Mouse (Mus musculus): ENCODE data around the gene Gxylt1. TPM values are rescaled to one million over a fixed set of nuclear protein-coding genes. Genes with fewer than 3 reads are reported as not detected.

Gxylt1 gene
- polyA plus RNA-seq, 1 experiment, result 39.1 TPM

GRCm38 (mm10) chr15:93266361-93266760, 8.6 kb downstream of the Gxylt1 start:
- Histone ChIP-seq H3K27ac (ENCODE audit: insufficient read depth, low read length) (no peak overlapping the region), H3K9me3 (replicated peaks; ENCODE audit: control insufficient read depth, insufficient read depth, low read length, poor library complexity, severe bottlenecking) (no peaks in the 10 kb centered on the region), H3K9ac (ENCODE audit: low read depth, poor library complexity, severe bottlenecking) (no peak overlapping the region), H3K4me3 (ENCODE audit: low read depth, low read length) (no peak overlapping the region), H3K27me3 (ENCODE audit: control insufficient read depth, insufficient read depth, low read length, poor library complexity, severe bottlenecking) (no peaks in the 10 kb centered on the region), H3K4me1 (ENCODE audit: control insufficient read depth, insufficient read depth, low read length) (no peaks in the 10 kb centered on the region), H3K36me3 (ENCODE audit: control insufficient read depth, insufficient read depth, low read length, poor library complexity, severe bottlenecking) (no peaks in the 10 kb centered on the region)
- TF ChIP-seq POLR2A (IDR thresholded peaks at IDR 0.05; ENCODE audit: insufficient read depth, low read length) (no peak), EP300 (IDR thresholded peaks at IDR 0.05; ENCODE audit: insufficient read depth, low read depth, low read length) (no peak), CTCF (IDR thresholded peaks at IDR 0.05; ENCODE audit: low read depth, low read length) (no peak)

- H3K27me3 ChIP-seq (ENCODE audit: control insufficient read depth, insufficient read depth, low read length, poor library complexity, severe bottlenecking), result no peaks in the 10 kb centered on the region
- H3K27ac ChIP-seq (ENCODE audit: insufficient read depth, low read length), result no peak overlapping the region
- H3K9me3 ChIP-seq (replicated peaks; ENCODE audit: control insufficient read depth, insufficient read depth, low read length, poor library complexity, severe bottlenecking), result no peaks in the 10 kb centered on the region
- H3K36me3 ChIP-seq (ENCODE audit: control insufficient read depth, insufficient read depth, low read length, poor library complexity, severe bottlenecking), result no peaks in the 10 kb centered on the region
- TF ChIP-seq POLR2A (IDR thresholded peaks at IDR 0.05; ENCODE audit: insufficient read depth, low read length) (no peak), CTCF (IDR thresholded peaks at IDR 0.05; ENCODE audit: low read depth, low read length) (no peak), EP300 (IDR thresholded peaks at IDR 0.05; ENCODE audit: insufficient read depth, low read depth, low read length) (no peak)
- no peak overlapping the region for H3K4me3 ChIP-seq (ENCODE audit: low read depth, low read length)
- no peak overlapping the region for H3K9ac ChIP-seq (ENCODE audit: low read depth, poor library complexity, severe bottlenecking)
- no peaks in the 10 kb centered on the region for H3K4me1 ChIP-seq (ENCODE audit: control insufficient read depth, insufficient read depth, low read length)
Measured at GRCm38 (mm10) chr15:93265728-93266127, 9.3 kb downstream of the Gxylt1 start.

- Histone ChIP-seq H3K9me3 (replicated peaks; ENCODE audit: control insufficient read depth, insufficient read depth, low read length, poor library complexity, severe bottlenecking) (no peaks in the 10 kb centered on the region), H3K27ac (ENCODE audit: insufficient read depth, low read length) (no peak overlapping the region), H3K9ac (ENCODE audit: low read depth, poor library complexity, severe bottlenecking) (no peak overlapping the region), H3K4me1 (ENCODE audit: control insufficient read depth, insufficient read depth, low read length) (no peaks in the 10 kb centered on the region), H3K4me3 (ENCODE audit: low read depth, low read length) (no peak overlapping the region), H3K36me3 (ENCODE audit: control insufficient read depth, insufficient read depth, low read length, poor library complexity, severe bottlenecking) (no peaks in the 10 kb centered on the region), H3K27me3 (ENCODE audit: control insufficient read depth, insufficient read depth, low read length, poor library complexity, severe bottlenecking) (no peaks in the 10 kb centered on the region)
- no peak for TF ChIP-seq CTCF (IDR thresholded peaks at IDR 0.05; ENCODE audit: low read depth, low read length)
- TF ChIP-seq POLR2A (IDR thresholded peaks at IDR 0.05; ENCODE audit: insufficient read depth, low read length), result no peak
- no peak for TF ChIP-seq EP300 (IDR thresholded peaks at IDR 0.05; ENCODE audit: insufficient read depth, low read depth, low read length)
Measured at GRCm38 (mm10) chr15:93265231-93265630, 9.7 kb downstream of the Gxylt1 start.

- Histone ChIP-seq H3K9ac (ENCODE audit: low read depth, poor library complexity, severe bottlenecking) (no peak overlapping the region), H3K9me3 (replicated peaks; ENCODE audit: control insufficient read depth, insufficient read depth, low read length, poor library complexity, severe bottlenecking) (no peaks in the 10 kb centered on the region), H3K27me3 (ENCODE audit: control insufficient read depth, insufficient read depth, low read length, poor library complexity, severe bottlenecking) (no peaks in the 10 kb centered on the region), H3K4me3 (ENCODE audit: low read depth, low read length) (no peak overlapping the region), H3K27ac (ENCODE audit: insufficient read depth, low read length) (no peak overlapping the region), H3K4me1 (ENCODE audit: control insufficient read depth, insufficient read depth, low read length) (no peaks in the 10 kb centered on the region), H3K36me3 (ENCODE audit: control insufficient read depth, insufficient read depth, low read length, poor library complexity, severe bottlenecking) (no peaks in the 10 kb centered on the region)
- no peak for TF ChIP-seq POLR2A (IDR thresholded peaks at IDR 0.05; ENCODE audit: insufficient read depth, low read length)
- no peak for TF ChIP-seq EP300 (IDR thresholded peaks at IDR 0.05; ENCODE audit: insufficient read depth, low read depth, low read length)
- TF ChIP-seq CTCF (IDR thresholded peaks at IDR 0.05; ENCODE audit: low read depth, low read length), result no peak
Measured at GRCm38 (mm10) chr15:93264221-93264620, 10.8 kb downstream of the Gxylt1 start.

GRCm38 (mm10) chr15:93263566-93263965, 11.4 kb downstream of the Gxylt1 start:
- TF ChIP-seq POLR2A (IDR thresholded peaks at IDR 0.05; ENCODE audit: insufficient read depth, low read length) (no peak), EP300 (IDR thresholded peaks at IDR 0.05; ENCODE audit: insufficient read depth, low read depth, low read length) (no peak), CTCF (IDR thresholded peaks at IDR 0.05; ENCODE audit: low read depth, low read length) (no peak)
- H3K27ac ChIP-seq (ENCODE audit: insufficient read depth, low read length), result no peak overlapping the region
- H3K4me1 ChIP-seq (ENCODE audit: control insufficient read depth, insufficient read depth, low read length), result no peaks in the 10 kb centered on the region
- no peaks in the 10 kb centered on the region for H3K36me3 ChIP-seq (ENCODE audit: control insufficient read depth, insufficient read depth, low read length, poor library complexity, severe bottlenecking)
- H3K9me3 ChIP-seq (replicated peaks; ENCODE audit: control insufficient read depth, insufficient read depth, low read length, poor library complexity, severe bottlenecking), result no peaks in the 10 kb centered on the region
- no peak overlapping the region for H3K4me3 ChIP-seq (ENCODE audit: low read depth, low read length)
- H3K9ac ChIP-seq (ENCODE audit: low read depth, poor library complexity, severe bottlenecking), result no peak overlapping the region
- no peaks in the 10 kb centered on the region for H3K27me3 ChIP-seq (ENCODE audit: control insufficient read depth, insufficient read depth, low read length, poor library complexity, severe bottlenecking)

GRCm38 (mm10) chr15:93262818-93263217, 12.2 kb downstream of the Gxylt1 start:
- TF ChIP-seq POLR2A (IDR thresholded peaks at IDR 0.05; ENCODE audit: insufficient read depth, low read length), result no peak
- no peak for TF ChIP-seq CTCF (IDR thresholded peaks at IDR 0.05; ENCODE audit: low read depth, low read length)
- TF ChIP-seq EP300 (IDR thresholded peaks at IDR 0.05; ENCODE audit: insufficient read depth, low read depth, low read length), result no peak
- Histone ChIP-seq H3K4me3 (ENCODE audit: low read depth, low read length) (no peak overlapping the region), H3K36me3 (ENCODE audit: control insufficient read depth, insufficient read depth, low read length, poor library complexity, severe bottlenecking) (0 out of 2 replicates have a peak, but pooled peaks cover 2% of the 10 kb centered on the region), H3K9ac (ENCODE audit: low read depth, poor library complexity, severe bottlenecking) (no peak overlapping the region), H3K9me3 (replicated peaks; ENCODE audit: control insufficient read depth, insufficient read depth, low read length, poor library complexity, severe bottlenecking) (no peaks in the 10 kb centered on the region), H3K4me1 (ENCODE audit: control insufficient read depth, insufficient read depth, low read length) (no peaks in the 10 kb centered on the region), H3K27me3 (ENCODE audit: control insufficient read depth, insufficient read depth, low read length, poor library complexity, severe bottlenecking) (no peaks in the 10 kb centered on the region), H3K27ac (ENCODE audit: insufficient read depth, low read length) (no peak overlapping the region)

Measured in ES-Bruce4 (cell line).